Mouse (Mus musculus) myocyte (in vitro differentiated cells): ENCODE results near the gene Ppil2. TPM values are rescaled to one million over a fixed set of nuclear protein-coding genes. Genes with fewer than 3 reads are reported as not detected.
A peak's percentile ranks its signal among the peaks of the same experiment; 100 is the strongest.

Source experiments
- H3K27me3 ChIP-seq: one replicate; pipeline ENCODE4 v1.6.1; 2011; ENCODE audit not compliant: control insufficient read depth, insufficient read depth, insufficient read length
- H3K36me3 ChIP-seq: one replicate; pipeline ENCODE4 v1.6.1; 2011; ENCODE audit not compliant: control insufficient read depth, insufficient read depth
- H3K4me2 ChIP-seq: one replicate; pipeline ENCODE4 v1.6.1; 2011; ENCODE audit warnings: low read depth, control low read depth
- H3K4me3 ChIP-seq: one replicate; pipeline ENCODE4 v1.5.1; 2011; ENCODE audit warnings: mild to moderate bottlenecking, control low read depth, moderate library complexity
- H3K79me2 ChIP-seq: one replicate; pipeline ENCODE4 v1.6.1; 2011; ENCODE audit not compliant: control insufficient read depth, insufficient read depth
- H3ac ChIP-seq: one replicate; pipeline ENCODE4 v1.6.1; 2011; ENCODE audit not compliant: control insufficient read depth, insufficient read length
- CEBPB ChIP-seq: IDR thresholded peaks from 2 replicates; pipeline ENCODE4 v1.6.1; 2011; ENCODE audit warnings: mild to moderate bottlenecking, moderate library complexity; ENCODE audit not compliant: poor library complexity, insufficient read depth, severe bottlenecking
- E2F4 ChIP-seq: IDR thresholded peaks from one replicate; pipeline ENCODE4 v1.6.1; 2011; ENCODE audit warnings: mild to moderate bottlenecking, control low read depth, moderate library complexity; ENCODE audit not compliant: insufficient read depth
- MAX ChIP-seq: IDR thresholded peaks from one replicate; pipeline ENCODE4 v1.6.1; 2011; ENCODE audit warnings: low read depth, mild to moderate bottlenecking, control low read depth
- MYOD1 ChIP-seq, 3 experiments: IDR thresholded peaks; one replicate each; pipeline ENCODE4 v1.6.1; 2011; ENCODE audit warnings: control low read depth in 2 of 3, low read depth in 2 of 3, mild to moderate bottlenecking in 2 of 3, moderate library complexity in 1 of 3; ENCODE audit not compliant: insufficient read length in 2 of 3, control insufficient read depth in 1 of 3
- MYOG ChIP-seq, 3 experiments: IDR thresholded peaks; one replicate each; pipeline ENCODE4 v1.6.1; 2011; ENCODE audit warnings: control low read depth in 2 of 3, low read depth in 2 of 3, mild to moderate bottlenecking in 2 of 3; ENCODE audit not compliant: insufficient read length in 2 of 3, control insufficient read depth in 1 of 3, insufficient read depth in 1 of 3
- POLR2A ChIP-seq: IDR thresholded peaks from one replicate; pipeline ENCODE4 v1.6.1; 2011; ENCODE audit warnings: low read depth, mild to moderate bottlenecking, control low read depth, moderate library complexity; ENCODE audit not compliant: insufficient read length
- POLR2AphosphoS2 ChIP-seq: IDR thresholded peaks from one replicate; pipeline ENCODE4 v1.6.1; 2011; ENCODE audit warnings: low read depth, control low read depth; ENCODE audit not compliant: insufficient read length
- REST ChIP-seq: IDR thresholded peaks from one replicate; pipeline ENCODE4 v1.6.1; 2011; ENCODE audit warnings: mild to moderate bottlenecking, control low read depth, moderate library complexity; ENCODE audit not compliant: insufficient read depth, insufficient read length
- SRF ChIP-seq: IDR thresholded peaks from one replicate; pipeline ENCODE4 v1.6.1; 2011; ENCODE audit warnings: low read depth; ENCODE audit not compliant: control insufficient read depth, insufficient read length
- TCF12 ChIP-seq: IDR thresholded peaks from one replicate; pipeline ENCODE4 v1.6.1; 2011; ENCODE audit warnings: mild to moderate bottlenecking, control low read depth; ENCODE audit not compliant: poor library complexity, insufficient read depth, severe bottlenecking
- TCF3 ChIP-seq: IDR thresholded peaks from one replicate; pipeline ENCODE4 v1.6.1; 2011; ENCODE audit warnings: low read depth, control low read depth; ENCODE audit not compliant: insufficient read length
- USF1 ChIP-seq: IDR thresholded peaks from one replicate; pipeline ENCODE4 v1.6.1; 2011; ENCODE audit warnings: low read depth, mild to moderate bottlenecking, control low read depth, moderate library complexity
- polyA plus RNA-seq: library from polyadenylated mRNA; unstranded; fragments of >200 nt; fragmentation: generic; extraction: Trizol; gene quantifications from one replicate; pipeline ENCODE4 v1.2.1, GENCODE M21; 2012; ENCODE audit warnings: missing spikeins

The Ppil2 gene
- polyA plus RNA-seq, 1 experiment, result 48.5 TPM

GRCm38 (mm10) chr16:17041417-17041816 lies 69.6 kb downstream of the Ppil2 start:
- TF ChIP-seq SRF (no peak), MYOD1 (IDR thresholded peaks at IDR 0.05; ENCODE audit: control insufficient read depth in 1 of 3, insufficient read length in 2 of 3, low read depth in 2 of 3) (peak in 2 of 3 experiments; percentile 62 to 87)
- peaks cover 33% of the 10 kb centered on the region for H3K36me3 ChIP-seq
- no peak overlapping the region for H3K4me3 ChIP-seq
- H3K4me2 ChIP-seq, result no peak overlapping the region
- H3K27me3 ChIP-seq, result no peaks in the 10 kb centered on the region
- H3ac ChIP-seq, result no peak overlapping the region
- no peaks in the 10 kb centered on the region for H3K79me2 ChIP-seq

GRCm38 (mm10) chr16:17040716-17041115 lies 70.3 kb downstream of the Ppil2 start:
- Histone ChIP-seq H3K79me2 (no peaks in the 10 kb centered on the region), H3K36me3 (peaks cover 35% of the 10 kb centered on the region), H3ac (no peak overlapping the region), H3K27me3 (no peaks in the 10 kb centered on the region), H3K4me2 (no peak overlapping the region), H3K4me3 (no peak overlapping the region)
- TF ChIP-seq E2F4, result no peak
- no peak for TF ChIP-seq CEBPB
- no peak for TF ChIP-seq MYOD1 (IDR thresholded peaks at IDR 0.05; ENCODE audit: control insufficient read depth in 1 of 3, insufficient read length in 2 of 3, low read depth in 2 of 3)
- TF ChIP-seq USF1, result no peak
- TF ChIP-seq SRF, result no peak
- no peak for TF ChIP-seq REST
- TF ChIP-seq POLR2A, result no peak
- no peak for TF ChIP-seq TCF3
- no peak for TF ChIP-seq MAX
- no peak for TF ChIP-seq POLR2AphosphoS2
- no peak for TF ChIP-seq MYOG (IDR thresholded peaks at IDR 0.05; ENCODE audit: control insufficient read depth in 1 of 3, insufficient read depth in 1 of 3, insufficient read length in 2 of 3, low read depth in 2 of 3)
- TF ChIP-seq TCF12, result no peak

Other genes starting within 250 kb of the Ppil2 start
- gene Igll1, start 247.3 kb downstream of the Ppil2 start, polyA plus RNA-seq, result not detected
- 50.6 TPM for gene Top3b, start 240.5 kb downstream of the Ppil2 start, polyA plus RNA-seq
- gene Vpreb1, start 240.4 kb downstream of the Ppil2 start, polyA plus RNA-seq, result 0.83 TPM
- gene Ppm1f, start 214.8 kb downstream of the Ppil2 start, polyA plus RNA-seq, result 17.9 TPM
- gene Mapk1, start 127.9 kb downstream of the Ppil2 start, polyA plus RNA-seq, result 66.7 TPM
- 2.7 TPM for gene Ypel1, start 41.6 kb downstream of the Ppil2 start, polyA plus RNA-seq
- 13.5 TPM for gene 2610318N02Rik, start 13.9 kb upstream of the Ppil2 start, polyA plus RNA-seq
- 17.3 TPM for gene Sdf2l1, start 21.1 kb upstream of the Ppil2 start, polyA plus RNA-seq
- gene Ydjc, start 33.4 kb upstream of the Ppil2 start, polyA plus RNA-seq, result 8.2 TPM
- gene Ccdc116, start 36.0 kb upstream of the Ppil2 start, polyA plus RNA-seq, result 0.17 TPM
- gene Ube2l3, start 91.4 kb upstream of the Ppil2 start, polyA plus RNA-seq, result 124 TPM
- 0.07 TPM for gene Rimbp3, start 97.3 kb upstream of the Ppil2 start, polyA plus RNA-seq
- 1.1 TPM for gene Hic2, start 122.3 kb upstream of the Ppil2 start, polyA plus RNA-seq
- 2.7 TPM for gene Tmem191c, start 164.8 kb upstream of the Ppil2 start, polyA plus RNA-seq
- 0.10 TPM for gene Serpind1, start 220.1 kb upstream of the Ppil2 start, polyA plus RNA-seq